Mouse (Mus musculus) heart, embryonic 14.5 days (tissue): ENCODE data around the gene Slc44a1. TPM values are rescaled to one million over a fixed set of nuclear protein-coding genes. Genes with fewer than 3 reads are reported as not detected.
A peak's percentile ranks its signal among the peaks of the same experiment; 100 is the strongest.

ENCODE experiments used
- ATAC-seq: fragments of 200-750 bp; cut with Nextera tagmentation; 2 replicates; pipeline ENCODE4 v1.8.0; 2017; ENCODE audit warnings: low read depth, moderate TSS enrichment; ENCODE audit not compliant: insufficient number of reproducible peaks, insufficient read depth, low FRiP score
- H3K27ac ChIP-seq, 2 experiments: fragments of 200-500 bp in 1 of 2; fragments of 300-500 bp in 1 of 2; sonication (generic) in 1 of 2; replicated peaks in 1 of 2; 2 replicates each; pipeline ENCODE4 v1.5.1; 2012 to 2014; ENCODE audit warnings: low read depth in 2 of 2, low read length in 2 of 2, control low read depth in 1 of 2, mild to moderate bottlenecking in 1 of 2, mixed read lengths in 1 of 2; ENCODE audit not compliant: control insufficient read depth in 1 of 2, insufficient read depth in 1 of 2
- H3K27me3 ChIP-seq: fragments of 300-500 bp; sonication (generic); 2 replicates; pipeline ENCODE4 v1.6.1; 2014; ENCODE audit warnings: mild to moderate bottlenecking, low read length, control low read depth; ENCODE audit not compliant: control insufficient read depth, insufficient read depth
- H3K36me3 ChIP-seq: fragments of 300-500 bp; sonication (generic); 2 replicates; pipeline ENCODE4 v1.6.1; 2014; ENCODE audit warnings: mild to moderate bottlenecking, control low read depth, low read length, mixed read lengths; ENCODE audit not compliant: control insufficient read depth, insufficient read depth
- H3K4me1 ChIP-seq, 2 experiments: fragments of 200-500 bp in 1 of 2; fragments of 300-500 bp in 1 of 2; sonication (generic) in 1 of 2; 2 replicates each; pipeline ENCODE4 v1.6.1; 2012 to 2014; ENCODE audit warnings: low read length in 2 of 2, control low read depth in 1 of 2, mixed read lengths in 1 of 2; ENCODE audit not compliant: control insufficient read depth in 2 of 2, insufficient read depth in 2 of 2
- H3K4me2 ChIP-seq: fragments of 300-500 bp; sonication (generic); 2 replicates; pipeline ENCODE4 v1.6.1; 2014; ENCODE audit warnings: mild to moderate bottlenecking, low read length
- H3K4me3 ChIP-seq, 2 experiments: fragments of 200-500 bp in 1 of 2; fragments of 300-500 bp in 1 of 2; sonication (generic) in 1 of 2; 2 replicates each; pipeline ENCODE4 v1.5.1; 2012 to 2014; ENCODE audit warnings: low read length in 2 of 2, mild to moderate bottlenecking in 2 of 2, control low read depth in 1 of 2, low read depth in 1 of 2, moderate library complexity in 1 of 2; ENCODE audit not compliant: control insufficient read depth in 1 of 2, insufficient read depth in 1 of 2
- H3K9ac ChIP-seq: fragments of 300-500 bp; sonication (generic); 2 replicates; pipeline ENCODE4 v1.6.1; 2014; ENCODE audit warnings: mild to moderate bottlenecking, low read length
- H3K9me3 ChIP-seq: fragments of 300-500 bp; sonication (generic); 2 replicates; pipeline ENCODE4 v1.6.1; 2016; ENCODE audit warnings: low read length, control low read depth; ENCODE audit not compliant: control insufficient read depth
- WGBS: fragments of 180-500 bp; shearing (Covaris S2); extraction: QIAGEN DNeasy Blood & Tissue Kit; methylation state at CpG from one replicate; pipeline ENCODE4 v1.1.7; 2014; 5-methylcytosine and 5-hydroxymethylcytosine counted together
- polyA plus RNA-seq: library from polyadenylated mRNA; unstranded; fragments of >200 nt; fragmentation: Nextera tagmentation; extraction: Ambion mirVana; gene quantifications from 2 replicates; pipeline ENCODE4 v1.2.1, GENCODE M21; 2014

Gene Slc44a1
- polyA plus RNA-seq, 1 experiment from 2014 or later = 34.0 TPM

DNA sequence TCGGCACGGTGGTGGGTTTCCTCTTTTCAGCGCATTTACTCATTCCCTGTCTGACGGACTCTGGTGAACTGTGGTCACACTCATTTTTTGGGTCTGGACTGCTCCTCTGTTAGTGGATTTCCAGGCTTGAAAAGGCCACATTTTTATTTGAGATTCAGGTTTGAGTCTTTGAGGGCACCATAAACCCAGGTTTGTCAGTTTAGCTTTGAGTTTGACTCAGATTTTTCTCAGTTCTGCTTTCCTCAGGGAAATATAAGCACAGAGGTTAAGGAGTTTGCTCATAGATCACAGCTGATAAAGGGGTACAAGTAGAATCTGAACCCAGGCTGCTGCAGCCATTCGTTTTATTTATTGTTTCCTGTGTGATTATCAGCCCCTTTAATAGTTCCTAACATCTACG lies 180.9 kb downstream of the Slc44a1 start:
- Histone ChIP-seq H3K36me3 (no peaks in the 10 kb centered on the region), H3K9me3 (no peaks in the 10 kb centered on the region), H3K4me3 (no peak overlapping the region), H3K9ac (no peak overlapping the region), H3K4me2 (no peak overlapping the region), H3K27ac (no peak overlapping the region), H3K4me1 (peaks cover 2 to 6% of the 10 kb centered on the region in 2 experiments; a peak in 3 of 4 replicates), H3K27me3 (no peaks in the 10 kb centered on the region)
- WGBS = 67% methylated on average over 6 of the region's 6 CpGs
- ATAC-seq = no peak

DNA sequence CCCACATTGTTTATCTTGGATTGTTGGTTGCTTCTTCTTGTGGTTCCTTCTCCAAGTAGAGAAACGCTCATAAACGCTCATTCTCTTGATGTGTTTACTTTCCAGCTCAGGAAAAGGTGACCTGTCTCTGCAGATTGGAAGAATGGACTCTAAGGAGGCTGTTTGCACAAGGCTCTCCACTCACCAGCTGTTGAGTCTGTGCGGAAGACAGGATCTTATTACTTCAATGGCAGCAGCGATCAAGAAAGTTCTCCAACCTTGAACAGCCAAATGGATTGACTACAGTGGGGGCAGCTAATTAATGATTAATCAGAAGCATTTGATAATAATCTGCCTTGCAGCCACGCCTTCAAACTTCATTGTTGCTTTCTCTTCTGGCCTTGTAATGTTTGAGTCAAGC lies 181.3 kb downstream of the Slc44a1 start:
- 77% methylated on average over 5 of the region's 5 CpGs for WGBS
- H3K4me2 ChIP-seq = no peak overlapping the region
- no peaks in the 10 kb centered on the region for H3K36me3 ChIP-seq
- H3K9me3 ChIP-seq = no peaks in the 10 kb centered on the region
- no peak overlapping the region for H3K4me3 ChIP-seq
- no peak overlapping the region for H3K27ac ChIP-seq
- H3K9ac ChIP-seq = no peak overlapping the region
- ATAC-seq = no peak
- peaks cover 2 to 6% of the 10 kb centered on the region in 2 experiments; a peak in 3 of 4 replicates for H3K4me1 ChIP-seq
- no peaks in the 10 kb centered on the region for H3K27me3 ChIP-seq

GRCm38 (mm10) chr4:53623711-53624110 lies 183.5 kb downstream of the Slc44a1 start:
- no peak overlapping the region for H3K9ac ChIP-seq
- ATAC-seq = no peak
- H3K27ac ChIP-seq = no peak overlapping the region
- H3K4me3 ChIP-seq = no peak overlapping the region
- no peaks in the 10 kb centered on the region for H3K9me3 ChIP-seq
- H3K4me1 ChIP-seq = peaks cover 2 to 6% of the 10 kb centered on the region in 2 experiments; a peak in 3 of 4 replicates
- no peaks in the 10 kb centered on the region for H3K27me3 ChIP-seq
- no peak overlapping the region for H3K4me2 ChIP-seq
- WGBS = 68% methylated on average over 1 of the region's 1 CpGs
- no peaks in the 10 kb centered on the region for H3K36me3 ChIP-seq

- H3K4me3 ChIP-seq = no peak overlapping the region
- H3K36me3 ChIP-seq = no peaks in the 10 kb centered on the region
- no peak overlapping the region for H3K9ac ChIP-seq
- no peak overlapping the region for H3K4me2 ChIP-seq
- WGBS = 38% methylated on average over 4 of the region's 4 CpGs
- no peak overlapping the region for H3K27ac ChIP-seq
- no peaks in the 10 kb centered on the region for H3K27me3 ChIP-seq
- H3K9me3 ChIP-seq = no peaks in the 10 kb centered on the region
- H3K4me1 ChIP-seq = peaks cover 2 to 6% of the 10 kb centered on the region in 2 experiments; a peak in 3 of 4 replicates
- ATAC-seq = no peak
Measured at GRCm38 (mm10) chr4:53624816-53625215, 184.6 kb downstream of the Slc44a1 start.

DNA sequence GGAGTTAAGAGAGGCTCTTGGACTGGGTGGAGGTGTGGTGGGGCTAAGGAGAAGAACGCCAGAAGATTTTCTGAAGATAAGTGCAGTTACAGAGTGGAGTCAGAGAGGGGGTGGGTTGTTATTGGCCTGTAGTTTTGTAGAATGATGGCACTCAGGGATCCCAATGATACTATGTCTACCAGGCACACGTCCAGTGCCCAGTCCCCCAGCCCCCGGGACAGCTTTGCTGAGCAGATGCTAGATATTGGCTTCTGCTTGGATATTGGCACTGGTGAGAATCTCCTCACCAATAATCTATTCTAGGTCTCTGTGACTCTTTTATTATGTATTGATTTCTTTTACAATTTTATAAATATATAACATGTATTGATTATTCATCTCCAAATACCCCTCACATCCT lies 185.1 kb downstream of the Slc44a1 start:
- Histone ChIP-seq H3K9ac (no peak overlapping the region), H3K27me3 (no peaks in the 10 kb centered on the region), H3K27ac (no peak overlapping the region), H3K9me3 (no peaks in the 10 kb centered on the region), H3K4me2 (no peak overlapping the region), H3K36me3 (no peaks in the 10 kb centered on the region), H3K4me1 (peaks cover 2 to 6% of the 10 kb centered on the region in 2 experiments; a peak in 3 of 4 replicates), H3K4me3 (no peak overlapping the region)
- WGBS = 68% methylated on average over 3 of the region's 3 CpGs
- no peak for ATAC-seq

GRCm38 (mm10) chr4:53628924-53629323 lies 188.7 kb downstream of the Slc44a1 start:
- WGBS = 39% methylated on average over 4 of the region's 4 CpGs

GRCm38 (mm10) chr4:53630963-53631315 lies 190.7 kb downstream of the Slc44a1 start:
- peaks cover 2 to 9% of the 10 kb centered on the region in 2 experiments for H3K4me1 ChIP-seq
- ATAC-seq = peak; percentile 41; the same call in 1 of the 2 replicates
- no peaks in the 10 kb centered on the region for H3K36me3 ChIP-seq
- peak overlapping the region; percentile 72 for H3K4me2 ChIP-seq
- no peak overlapping the region for H3K27ac ChIP-seq
- H3K9ac ChIP-seq = peak overlapping the region; percentile 79
- peak overlapping the region; percentile 67 to 70 for H3K4me3 ChIP-seq
- 13% methylated on average over 12 of the region's 12 CpGs for WGBS
- H3K27me3 ChIP-seq = no peaks in the 10 kb centered on the region
- H3K9me3 ChIP-seq = no peaks in the 10 kb centered on the region

More at GRCm38 (mm10) chr4:53628924-53629323, 188.7 kb downstream of the Slc44a1 start:
- Histone ChIP-seq H3K27ac (no peak overlapping the region), H3K4me3 (no peak overlapping the region), H3K4me1 (peaks cover 5 to 13% of the 10 kb centered on the region in 2 experiments), H3K36me3 (no peaks in the 10 kb centered on the region), H3K9me3 (no peaks in the 10 kb centered on the region), H3K4me2 (no peak overlapping the region), H3K9ac (no peak overlapping the region), H3K27me3 (no peaks in the 10 kb centered on the region)
- no peak for ATAC-seq

DNA sequence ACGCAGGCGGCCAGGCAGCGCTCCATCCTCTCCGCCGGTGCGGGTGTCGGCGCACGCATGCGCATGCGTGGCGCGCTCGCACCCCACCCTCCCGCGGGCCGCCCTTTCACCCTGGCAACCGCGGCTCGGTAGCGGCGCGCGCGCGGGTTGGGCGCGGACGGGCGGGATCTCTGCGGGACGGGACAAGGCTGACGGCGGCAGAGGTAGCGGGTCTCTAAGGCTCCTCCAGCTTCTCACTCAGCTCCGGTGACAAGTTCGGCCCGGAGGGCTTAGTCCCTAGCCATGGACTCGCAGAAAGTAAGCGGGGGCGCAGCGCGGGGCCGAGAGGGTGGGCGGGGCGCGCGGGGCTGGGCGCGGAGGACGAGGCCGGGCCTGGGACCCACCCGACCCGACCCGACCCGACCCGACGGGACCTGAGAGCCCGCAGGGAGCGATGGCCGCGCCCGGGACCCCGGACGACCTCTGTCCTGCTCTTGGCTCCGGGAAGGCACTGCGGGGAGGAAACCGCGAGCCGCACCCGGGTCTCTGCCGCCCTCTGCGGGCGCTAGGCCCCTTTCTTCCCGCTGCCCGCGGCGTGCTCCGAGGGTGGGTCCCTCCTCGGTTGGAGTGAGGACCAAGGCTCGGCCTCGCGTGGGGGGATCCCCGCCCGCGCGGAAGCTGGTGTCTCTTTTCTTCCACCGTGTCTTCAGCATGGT lies 191.2 kb downstream of the Slc44a1 start, which contains the start of gene Fsd1l:
Gene Fsd1l (plus strand): TSS at position 156 of the 695 bp plus-strand sequence.
- Histone ChIP-seq H3K9ac (peak within 1 kb of the TSS; percentile 79), H3K4me1 (peaks cover 2 to 12% of the 10 kb centered on the region in 2 experiments), H3K9me3 (no peaks in the 10 kb centered on the region), H3K27ac (no peak within 1 kb of the TSS), H3K36me3 (no peaks in the 10 kb centered on the region), H3K27me3 (no peaks in the 10 kb centered on the region), H3K4me3 (peak within 1 kb of the TSS; percentile 67 to 70), H3K4me2 (peak within 1 kb of the TSS; percentile 72)
- ATAC-seq = peak; percentile 75
- WGBS = under 1% methylated on average over 72 of the region's 88 CpGs
